24 mouse cellular contexts compared by ENCODE assay signal in genomic region chr17:45707376-45707775, GRCm38 (mm10). TPM values are rescaled to one million over a fixed set of nuclear protein-coding genes. Genes with fewer than 3 reads are reported as not detected.
DNase-seq lines count a peak whose midpoint lies in the region; ATAC-seq and TF ChIP-seq lines count a peak whose summit lies in the region.
"Had no signal": no experiment of that assay in that cellular context is flagged by ENCODE, and none has a peak within 500 bp of the region (broad histone marks: within the 10 kb centered on the region; RNA-seq: fewer than 3 reads in every experiment).

No protein-coding gene starts in this region.

- no peaks in the 10 kb centered on the region for H3K4me1 ChIP-seq in intestine, postnatal 0 days (replicated peaks; ENCODE audit: control insufficient read depth, insufficient read depth, low read length)
- H3K4me1 ChIP-seq in intestine, embryonic 15.5 days (replicated peaks), result 0 out of 2 replicates have a peak, but pooled peaks cover 2% of the 10 kb centered on the region
- H3K4me1 ChIP-seq in lung, postnatal 0 days (ENCODE audit: insufficient read depth, low read depth, low read length), result peaks cover 2% of the 10 kb centered on the region; the same call in 1 of the 2 replicates
- H3K4me1 ChIP-seq in stomach, postnatal 0 days (replicated peaks; ENCODE audit: control insufficient read depth, insufficient read depth), result no peaks in the 10 kb centered on the region
- H3K4me1 ChIP-seq: embryonic facial prominence, embryonic 13.5 days; forebrain, embryonic 15.5 days had no signal

- no peak overlapping the region for H3K4me3 ChIP-seq in intestine, postnatal 0 days (ENCODE audit: low read depth, low read length)
- no peak overlapping the region for H3K4me3 ChIP-seq in intestine, embryonic 15.5 days (replicated peaks)
- H3K4me3 ChIP-seq in lung, postnatal 0 days (ENCODE audit: low read depth, low read length), result no peak overlapping the region
- H3K4me3 ChIP-seq in stomach, postnatal 0 days (ENCODE audit: low read depth, low read length), result no peak overlapping the region
- H3K4me3 ChIP-seq: embryonic facial prominence, embryonic 13.5 days; forebrain, embryonic 15.5 days; myocyte had no signal

- ATAC-seq in intestine, postnatal 0 days, result no peak
- ATAC-seq in intestine, embryonic 15.5 days, result no peak
- no peak for ATAC-seq in lung, postnatal 0 days
- ATAC-seq in stomach, postnatal 0 days (ENCODE audit: low FRiP score, low TSS enrichment), result no peak
- ATAC-seq: activated CD4-positive, CD25-positive, alpha-beta regulatory T cell, adult 4 months; forebrain, embryonic 15.5 days; inflammation-experienced regulatory T-cells, adult 6 months had no signal

- no peak for TF ChIP-seq EP300 in lung, postnatal 0 days (IDR thresholded peaks at IDR 0.05)
- TF ChIP-seq EP300 in stomach, postnatal 0 days (optimal IDR thresholded peaks at IDR 0.05), result no peak

- WGBS in intestine, postnatal 0 days, result 34% methylated on average over 3 of the region's 3 CpGs
- WGBS in intestine, embryonic 15.5 days, result 32% methylated on average over 3 of the region's 3 CpGs
- 19% methylated on average over 3 of the region's 3 CpGs for WGBS in lung, postnatal 0 days
- 43% methylated on average over 3 of the region's 3 CpGs for WGBS in stomach, postnatal 0 days

- H3K27me3 ChIP-seq in intestine, postnatal 0 days (replicated peaks; ENCODE audit: control insufficient read depth, insufficient read depth, low read length), result no peaks in the 10 kb centered on the region
- no peaks in the 10 kb centered on the region for H3K27me3 ChIP-seq in intestine, embryonic 15.5 days (replicated peaks)
- H3K27me3 ChIP-seq in lung, postnatal 0 days (replicated peaks; ENCODE audit: insufficient read depth, low read length), result no peaks in the 10 kb centered on the region
- no peaks in the 10 kb centered on the region for H3K27me3 ChIP-seq in stomach, postnatal 0 days (ENCODE audit: control insufficient read depth, insufficient read depth, low read length)
- H3K27me3 ChIP-seq: embryonic facial prominence, embryonic 13.5 days; forebrain, embryonic 15.5 days had no signal

- H3K9me3 ChIP-seq in intestine, postnatal 0 days (ENCODE audit: control insufficient read depth), result no peaks in the 10 kb centered on the region
- no peaks in the 10 kb centered on the region for H3K9me3 ChIP-seq in intestine, embryonic 15.5 days
- H3K9me3 ChIP-seq in lung, postnatal 0 days (ENCODE audit: low read length), result no peaks in the 10 kb centered on the region
- no peaks in the 10 kb centered on the region for H3K9me3 ChIP-seq in stomach, postnatal 0 days (ENCODE audit: control insufficient read depth, low read length)
- H3K9me3 ChIP-seq: embryonic facial prominence, embryonic 13.5 days; forebrain, embryonic 15.5 days had no signal

- H3K4me2 ChIP-seq in intestine, postnatal 0 days (replicated peaks; ENCODE audit: low read depth), result no peak overlapping the region
- H3K4me2 ChIP-seq in intestine, embryonic 15.5 days (replicated peaks), result no peak overlapping the region
- no peak overlapping the region for H3K4me2 ChIP-seq in lung, postnatal 0 days (replicated peaks; ENCODE audit: low read depth, low read length)
- no peak overlapping the region for H3K4me2 ChIP-seq in stomach, postnatal 0 days (replicated peaks; ENCODE audit: low read depth)
- H3K4me2 ChIP-seq: embryonic facial prominence, embryonic 13.5 days; forebrain, embryonic 15.5 days had no signal

- H3K27ac ChIP-seq in intestine, postnatal 0 days (ENCODE audit: low read depth, low read length), result no peak overlapping the region
- no peak overlapping the region for H3K27ac ChIP-seq in intestine, embryonic 15.5 days
- no peak overlapping the region for H3K27ac ChIP-seq in lung, postnatal 0 days (ENCODE audit: low read length)
- no peak overlapping the region for H3K27ac ChIP-seq in stomach, postnatal 0 days (replicated peaks)
- H3K27ac ChIP-seq: embryonic facial prominence, embryonic 13.5 days; forebrain, embryonic 15.5 days had no signal

- no peak for TF ChIP-seq POLR2A in brain, embryonic 14.5 days (IDR thresholded peaks at IDR 0.05; ENCODE audit: borderline replicate concordance, extremely low read depth, insufficient read depth, insufficient read length, poor library complexity, severe bottlenecking)

- peak; percentile 43 for TF ChIP-seq CTCF in intestine, postnatal 0 days (IDR thresholded peaks at IDR 0.05; ENCODE audit: low read depth)
- peak; percentile 43 for TF ChIP-seq CTCF in lung, postnatal 0 days (IDR thresholded peaks at IDR 0.05)
- peak; percentile 30; the same call in 1 of the 2 replicates for TF ChIP-seq CTCF in brain, embryonic 14.5 days (IDR thresholded peaks at IDR 0.05; ENCODE audit: borderline replicate concordance, extremely low read depth, insufficient read depth, insufficient read length)
- TF ChIP-seq CTCF in stomach, postnatal 0 days (IDR thresholded peaks at IDR 0.05; ENCODE audit: low read depth), result peak; percentile 46

- H3K9ac ChIP-seq in intestine, postnatal 0 days (ENCODE audit: low read depth, low read length), result no peak overlapping the region
- H3K9ac ChIP-seq in intestine, embryonic 15.5 days, result no peak overlapping the region
- H3K9ac ChIP-seq in lung, postnatal 0 days (replicated peaks; ENCODE audit: low read depth), result no peak overlapping the region
- no peak overlapping the region for H3K9ac ChIP-seq in stomach, postnatal 0 days (ENCODE audit: low read length)
- H3K9ac ChIP-seq: embryonic facial prominence, embryonic 13.5 days; forebrain, embryonic 15.5 days had no signal

- no peaks in the 10 kb centered on the region for H3K36me3 ChIP-seq in intestine, postnatal 0 days (ENCODE audit: control insufficient read depth, insufficient read depth)
- no peaks in the 10 kb centered on the region for H3K36me3 ChIP-seq in intestine, embryonic 15.5 days
- no peaks in the 10 kb centered on the region for H3K36me3 ChIP-seq in lung, postnatal 0 days (ENCODE audit: insufficient read depth, low read length)
- no peaks in the 10 kb centered on the region for H3K36me3 ChIP-seq in stomach, postnatal 0 days (ENCODE audit: control insufficient read depth, insufficient read depth, low read length)
- H3K36me3 ChIP-seq: embryonic facial prominence, embryonic 13.5 days; forebrain, embryonic 15.5 days had no signal

- DNase-seq in lung, postnatal 0 days (ENCODE audit: low spot score), result no peak
- no peak for DNase-seq in lung, postnatal 25 days (ENCODE audit: low spot score)
- DNase-seq in brain, embryonic 14.5 days (ENCODE audit: low read depth), result no peak
- DNase-seq in stomach, postnatal 0 days (ENCODE audit: low spot score), result no peak
- DNase-seq in layer of hippocampus, adult 11-12 months (ENCODE audit: low spot score), result no peak
- DNase-seq: adrenal gland, postnatal 14 days; cerebellum, adult 11-12 months; cerebellum, postnatal 25 days; lung, adult 18-20 months; midbrain, embryonic 14.5 days; right cerebral cortex, postnatal 14 days; spleen, adult 18-20 months; thymus, adult 18-20 months; thymus, postnatal 4 days had no signal

RNA-seq across cellular contexts. Expression of gene Tmem63b, which starts 20.7 kb away (rescaled TPM):
- polyA plus RNA-seq in intestine, postnatal 0 days (2015; fragmentation: Nextera tagmentation; extraction: Ambion mirVana), result 22.6 and 24.7 TPM in 2 replicates
- polyA plus RNA-seq in intestine, embryonic 15.5 days (2015; fragmentation: Nextera tagmentation; extraction: Ambion mirVana), result 33.5 and 34.2 TPM in 2 replicates
- 78.5 and 88.2 TPM in 2 replicates for polyA plus RNA-seq in lung, postnatal 0 days (2015; fragmentation: Nextera tagmentation; extraction: Ambion mirVana)
- 306 and 323 TPM in 2 replicates for polyA plus RNA-seq in brain, embryonic 14.5 days (2012; rRNA removed)
- polyA plus RNA-seq in stomach, postnatal 0 days (2015; fragmentation: Nextera tagmentation; extraction: Ambion mirVana), result 40.9 and 45.0 TPM in 2 replicates

RNA-seq across cellular contexts. Expression of gene Mrpl14, which starts 21.3 kb away (rescaled TPM):
- polyA plus RNA-seq in intestine, postnatal 0 days (2015; fragmentation: Nextera tagmentation; extraction: Ambion mirVana), result 120 and 127 TPM in 2 replicates
- polyA plus RNA-seq in intestine, embryonic 15.5 days (2015; fragmentation: Nextera tagmentation; extraction: Ambion mirVana), result 147 TPM in 2 replicates
- 224 and 234 TPM in 2 replicates for polyA plus RNA-seq in lung, postnatal 0 days (2015; fragmentation: Nextera tagmentation; extraction: Ambion mirVana)
- 74.8 and 101 TPM in 2 replicates for polyA plus RNA-seq in brain, embryonic 14.5 days (2012; rRNA removed)
- polyA plus RNA-seq in stomach, postnatal 0 days (2015; fragmentation: Nextera tagmentation; extraction: Ambion mirVana), result 163 TPM in 2 replicates

RNA-seq across cellular contexts. Expression of gene 1600014C23Rik, which starts 26.3 kb away (rescaled TPM):
- not detected in 2 replicates for polyA plus RNA-seq in intestine, postnatal 0 days (2015; fragmentation: Nextera tagmentation; extraction: Ambion mirVana)
- polyA plus RNA-seq in intestine, embryonic 15.5 days (2015; fragmentation: Nextera tagmentation; extraction: Ambion mirVana), result 0.52 TPM in 1 of 2 replicates, not detected in the other
- not detected in 2 replicates for polyA plus RNA-seq in lung, postnatal 0 days (2015; fragmentation: Nextera tagmentation; extraction: Ambion mirVana)
- polyA plus RNA-seq in brain, embryonic 14.5 days (2012; rRNA removed), result 0.21 TPM in 1 of 2 replicates, not detected in the other
- polyA plus RNA-seq in stomach, postnatal 0 days (2015; fragmentation: Nextera tagmentation; extraction: Ambion mirVana), result not detected in 2 replicates
- polyA plus RNA-seq: activated CD4-positive, CD25-positive, alpha-beta regulatory T cell, adult 4 months; C2C12; embryonic facial prominence, embryonic 13.5 days; forebrain, embryonic 15.5 days; inflammation-experienced regulatory T-cells, adult 6 months; large intestine, adult 2 months; midbrain, embryonic 14.5 days had no signal

RNA-seq across cellular contexts. Expression of gene Capn11, which starts 48.3 kb away (rescaled TPM):
- not detected in 2 replicates for polyA plus RNA-seq in intestine, postnatal 0 days (2015; fragmentation: Nextera tagmentation; extraction: Ambion mirVana)
- polyA plus RNA-seq in intestine, embryonic 15.5 days (2015; fragmentation: Nextera tagmentation; extraction: Ambion mirVana), result 0.34 and 0.40 TPM in 2 replicates
- 0.08 TPM in 1 of 2 replicates, not detected in the other for polyA plus RNA-seq in lung, postnatal 0 days (2015; fragmentation: Nextera tagmentation; extraction: Ambion mirVana)
- 0.13 and 0.62 TPM in 2 replicates for polyA plus RNA-seq in brain, embryonic 14.5 days (2012; rRNA removed)
- polyA plus RNA-seq in stomach, postnatal 0 days (2015; fragmentation: Nextera tagmentation; extraction: Ambion mirVana), result 0.06 TPM in 2 replicates
- polyA plus RNA-seq: inflammation-experienced regulatory T-cells, adult 6 months; kidney, embryonic 14.5 days had no signal
